Mouse (Mus musculus) neural tube, embryonic 11.5 days (tissue): Measurements from ENCODE around the gene Tnfsf9. TPM values are rescaled to one million over a fixed set of nuclear protein-coding genes. Genes with fewer than 3 reads are reported as not detected.

Source experiments
- polyA plus RNA-seq: library from polyadenylated mRNA; unstranded; fragments of >200 nt; fragmentation: Nextera tagmentation; extraction: Ambion mirVana; gene quantifications from 2 replicates; pipeline ENCODE4 v1.2.1, GENCODE M21; 2014

Gene Tnfsf9
- polyA plus RNA-seq, 1 experiment from 2014 or later = 6.8 TPM

Other genes starting within 250 kb of the Tnfsf9 start
- gene Acsbg2, start 230.9 kb upstream of the Tnfsf9 start, polyA plus RNA-seq = not detected in 2 replicates
- 0.25 and 0.41 TPM in 2 replicates for gene 1700061G19Rik, start 229.8 kb upstream of the Tnfsf9 start, polyA plus RNA-seq
- 31.2 and 36.4 TPM in 2 replicates for gene Mllt1, start 169.9 kb upstream of the Tnfsf9 start, polyA plus RNA-seq
- gene Acer1, start 123.2 kb upstream of the Tnfsf9 start, polyA plus RNA-seq = not detected in 2 replicates
- 142 and 156 TPM in 2 replicates for gene Clpp, start 115.0 kb upstream of the Tnfsf9 start, polyA plus RNA-seq
- gene Alkbh7, start 108.0 kb upstream of the Tnfsf9 start, polyA plus RNA-seq = 37.0 and 39.8 TPM in 2 replicates
- gene Pspn, start 105.3 kb upstream of the Tnfsf9 start, polyA plus RNA-seq = not detected in 2 replicates
- 78.1 and 85.0 TPM in 2 replicates for gene Gtf2f1, start 94.0 kb upstream of the Tnfsf9 start, polyA plus RNA-seq
- gene Gm17949, start 93.9 kb upstream of the Tnfsf9 start, polyA plus RNA-seq = not detected in 2 replicates
- gene Khsrp, start 73.8 kb upstream of the Tnfsf9 start, polyA plus RNA-seq = 45.4 and 46.2 TPM in 2 replicates
- gene Slc25a41, start 63.7 kb upstream of the Tnfsf9 start, polyA plus RNA-seq = 0.20 TPM in 1 of 2 replicates, not detected in the other
- 1.2 and 1.9 TPM in 2 replicates for gene Crb3, start 46.2 kb upstream of the Tnfsf9 start, polyA plus RNA-seq
- gene Slc25a23, start 45.5 kb upstream of the Tnfsf9 start, polyA plus RNA-seq = 16.8 and 18.5 TPM in 2 replicates
- gene Dennd1c, start 26.8 kb upstream of the Tnfsf9 start, polyA plus RNA-seq = 2.8 and 2.9 TPM in 2 replicates
- 200 and 229 TPM in 2 replicates for gene Tubb4a, start 17.5 kb upstream of the Tnfsf9 start, polyA plus RNA-seq
- gene Cd70, start 44.5 kb downstream of the Tnfsf9 start, polyA plus RNA-seq = 0.28 TPM in 1 of 2 replicates, not detected in the other
- gene Tnfsf14, start 88.9 kb downstream of the Tnfsf9 start, polyA plus RNA-seq = 0.28 TPM in 1 of 2 replicates, not detected in the other
- gene C3, start 122.8 kb downstream of the Tnfsf9 start, polyA plus RNA-seq = 0.49 and 0.66 TPM in 2 replicates
- gene Gpr108, start 143.1 kb downstream of the Tnfsf9 start, polyA plus RNA-seq = 24.2 and 29.1 TPM in 2 replicates
- 21.3 and 21.7 TPM in 2 replicates for gene Trip10, start 144.1 kb downstream of the Tnfsf9 start, polyA plus RNA-seq
- 1.9 and 2.5 TPM in 2 replicates for gene Vav1, start 173.8 kb downstream of the Tnfsf9 start, polyA plus RNA-seq